ENCODE assay signal across 1 mouse cellular context in the genomic region with DNA sequence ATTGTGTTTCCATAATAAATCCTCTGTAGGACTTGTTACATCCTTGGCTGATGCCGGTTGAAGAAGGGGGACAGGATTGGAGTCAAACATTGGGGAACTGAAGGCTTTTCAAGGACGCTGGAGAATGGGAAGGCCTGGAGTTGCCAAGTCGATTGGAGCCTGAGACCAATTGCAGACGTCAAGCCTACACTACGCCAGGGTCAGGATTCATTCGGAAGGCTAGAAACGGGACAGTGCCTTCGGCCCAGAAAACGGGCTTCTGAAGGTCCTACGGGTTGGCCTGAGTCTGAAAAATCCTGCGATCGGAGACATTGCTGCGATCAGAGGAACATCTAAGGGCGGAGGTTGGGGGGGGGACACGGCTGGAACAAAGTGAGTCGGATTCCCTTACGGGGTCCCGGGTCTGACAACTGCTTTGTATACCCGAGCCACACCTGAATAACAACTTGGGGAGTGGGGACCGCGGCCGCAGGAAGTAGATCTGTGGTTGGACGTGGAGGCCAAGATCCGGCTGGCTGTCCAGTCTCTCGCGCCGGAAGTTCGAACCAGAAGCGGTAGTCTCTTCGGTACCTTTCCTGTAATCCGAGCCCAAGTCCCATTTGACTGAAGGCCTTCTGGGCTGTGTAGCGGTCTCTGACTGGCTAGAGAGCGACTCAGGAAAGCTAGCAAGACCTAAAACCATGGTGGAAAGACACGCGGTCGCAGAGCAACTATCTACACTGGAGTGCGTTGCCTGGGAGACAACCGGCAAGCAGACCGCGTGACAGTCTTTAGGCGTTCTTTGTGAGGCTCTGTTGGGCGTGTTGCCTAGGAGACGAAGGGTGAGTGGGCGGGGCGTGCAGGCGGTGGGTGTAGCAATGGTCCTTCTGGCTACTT.
TF ChIP-seq lines count a peak whose summit lies in the region.

Gene 4921536K21Rik, minus strand, starts transcription at position 693 of the 876 bp plus-strand sequence.
Gene Dusp18, plus strand, starts transcription at position 835 of the 876 bp plus-strand sequence.

TF ChIP-seq in CH12.LX, 34 proteins besides CTCF, POLR2A, EP300 and RAD21 (continued from another document):
- TF ChIP-seq TBP (conservative IDR thresholded peaks at IDR 0.05; ENCODE audit: low read depth, low read length) (peak; percentile 69; the same call in 1 of the 2 replicates), MXI1 (IDR thresholded peaks at IDR 0.05; ENCODE audit: low read depth, low read length) (peak; percentile 99), CHD1 (IDR thresholded peaks at IDR 0.05; ENCODE audit: low read depth, low read length) (peak; percentile 84; the same call in 1 of the 2 replicates), USF1 (IDR thresholded peaks at IDR 0.05; ENCODE audit: low read depth, low read length) (no peak), RCOR1 (conservative IDR thresholded peaks at IDR 0.05; ENCODE audit: low read depth, low read length) (no peak; the same call in 1 of the 2 replicates), MAX (IDR thresholded peaks at IDR 0.05; ENCODE audit: low read length) (peak; percentile 94), ETS1 (conservative IDR thresholded peaks at IDR 0.05; ENCODE audit: low read depth, low read length) (peak; percentile 9; the same call in 1 of the 2 replicates), MYC (IDR thresholded peaks at IDR 0.05; ENCODE audit: low read depth, low read length) (peak; percentile 91; the same call in 1 of the 2 replicates), ZKSCAN1 (IDR thresholded peaks at IDR 0.05; ENCODE audit: borderline replicate concordance, low read depth, low read length) (no peak), E2F4 (IDR thresholded peaks at IDR 0.05; ENCODE audit: insufficient replicate concordance, low read depth, low read length) (no peak), JUND (conservative IDR thresholded peaks at IDR 0.05; ENCODE audit: low read depth, low read length) (no peak), SIN3A (IDR thresholded peaks at IDR 0.05; ENCODE audit: low read length) (peak; percentile 96), JUN (IDR thresholded peaks at IDR 0.05; ENCODE audit: insufficient read depth, low read depth, low read length) (no peak), HCFC1 (IDR thresholded peaks at IDR 0.05; ENCODE audit: low read depth, low read length) (peak; percentile 75), ZMIZ1 (IDR thresholded peaks at IDR 0.05; ENCODE audit: low read depth, low read length) (0 out of 2 replicates have a peak, but pooled peaks have one; percentile 54), ELF1 (IDR thresholded peaks at IDR 0.05; ENCODE audit: low read depth, low read length) (peak; percentile 87), POLR2AphosphoS2 (IDR thresholded peaks at IDR 0.05; ENCODE audit: low read depth, low read length) (no peak; the same call in 1 of the 2 replicates), NRF1 (IDR thresholded peaks at IDR 0.05; ENCODE audit: low read depth, low read length) (no peak; the same call in 1 of the 2 replicates), BHLHE40 (IDR thresholded peaks at IDR 0.05; ENCODE audit: low read depth, low read length) (no peak), TCF12 (IDR thresholded peaks at IDR 0.05; ENCODE audit: low read depth, low read length) (peak; percentile 81), ZNF384 (IDR thresholded peaks at IDR 0.05; ENCODE audit: low read depth, low read length) (no peak), ZC3H11A (IDR thresholded peaks at IDR 0.05; ENCODE audit: low read depth, low read length) (no peak), MAFK (IDR thresholded peaks at IDR 0.05; ENCODE audit: insufficient replicate concordance, low read length) (no peak), USF2 (conservative IDR thresholded peaks at IDR 0.05; ENCODE audit: low read depth, low read length) (no peak), NELFE (IDR thresholded peaks at IDR 0.05; ENCODE audit: low read depth, low read length) (peak; percentile 64), MAZ (IDR thresholded peaks at IDR 0.05; ENCODE audit: low read depth, low read length) (peak; percentile 62; the same call in 1 of the 2 replicates), CHD2 (IDR thresholded peaks at IDR 0.05; ENCODE audit: low read length) (no peak), MEF2A (IDR thresholded peaks at IDR 0.05; ENCODE audit: borderline replicate concordance, low read depth, low read length) (peak; percentile 12; the same call in 1 of the 2 replicates), IRF4 (IDR thresholded peaks at IDR 0.05; ENCODE audit: low read depth, low read length) (peak; percentile 34), PAX5 (IDR thresholded peaks at IDR 0.05; ENCODE audit: low read length) (no peak), KAT2A (IDR thresholded peaks at IDR 0.05; ENCODE audit: insufficient replicate concordance, low read length) (peak; percentile 53; the same call in 1 of the 2 replicates), SMC3 (IDR thresholded peaks at IDR 0.05; ENCODE audit: low read depth, low read length) (no peak), UBTF (IDR thresholded peaks at IDR 0.05; ENCODE audit: low read depth, low read length) (no peak; the same call in 1 of the 2 replicates)
